Mouse (Mus musculus) CD4-positive, CD25-positive, alpha-beta regulatory T cell, adult 2 months (primary cell): ENCODE results near the gene Ankrd33.

Experiments
- DNase-seq: peaks from one replicate; pipeline ENCODE4 v3.0.0-alpha.2; 2012; ENCODE audit warnings: low read depth, low spot score

The Ankrd33 gene

GRCm38 (mm10) chr15:101147115-101147909 lies 31.8 kb downstream of the Ankrd33 start:
- DNase-seq = peak; percentile 36

- no peak for DNase-seq
Measured at GRCm38 (mm10) chr15:101147910-101148273, 32.3 kb downstream of the Ankrd33 start.

GRCm38 (mm10) chr15:101148604-101149003 lies 33.0 kb downstream of the Ankrd33 start:
- no peak for DNase-seq

- DNase-seq = no peak
Measured at GRCm38 (mm10) chr15:101151409-101152261, 36.1 kb downstream of the Ankrd33 start.

- no peak for DNase-seq
Measured at GRCm38 (mm10) chr15:101154700-101155616, 39.4 kb downstream of the Ankrd33 start.

- DNase-seq = no peak
Measured at GRCm38 (mm10) chr15:101160128-101160527, 44.6 kb downstream of the Ankrd33 start.

- no peak for DNase-seq
Measured at GRCm38 (mm10) chr15:101160591-101160990, 45.0 kb downstream of the Ankrd33 start.

- DNase-seq = no peak
Measured at GRCm38 (mm10) chr15:101161534-101161933, 46.0 kb downstream of the Ankrd33 start.

- DNase-seq = no peak
Measured at GRCm38 (mm10) chr15:101163056-101163458, 47.5 kb downstream of the Ankrd33 start.

GRCm38 (mm10) chr15:101163854-101164253 lies 48.3 kb downstream of the Ankrd33 start:
- DNase-seq = no peak

- DNase-seq = no peak
Measured at GRCm38 (mm10) chr15:101164291-101164690, 48.7 kb downstream of the Ankrd33 start.

- DNase-seq = no peak
Measured at GRCm38 (mm10) chr15:101165658-101166437, 50.3 kb downstream of the Ankrd33 start.

- no peak for DNase-seq
Measured at GRCm38 (mm10) chr15:101167553-101167952, 52.0 kb downstream of the Ankrd33 start.
